Mouse (Mus musculus) MEL (cell line): ENCODE results near the gene Gm20388. TPM values are rescaled to one million over a fixed set of nuclear protein-coding genes. Genes with fewer than 3 reads are reported as not detected.

Source experiments
- DNase-seq: peaks from one replicate; pipeline ENCODE4 v3.0.0; 2011; ENCODE audit warnings: low read depth, low spot score
- H3K27ac ChIP-seq: 2 replicates; pipeline ENCODE4 v1.5.1; 2012; ENCODE audit warnings: low read depth, mild to moderate bottlenecking, control low read depth, low read length, moderate library complexity; ENCODE audit not compliant: control insufficient read depth
- H3K27me3 ChIP-seq, 2 experiments: fragments of 150-350 bp in 1 of 2; sonication (generic) in 1 of 2; 2 replicates each; pipeline ENCODE4 v1.6.1; 2012; ENCODE audit warnings: low read length in 2 of 2, mild to moderate bottlenecking in 2 of 2, improper control_type of control experiment in 1 of 2, moderate library complexity in 1 of 2; ENCODE audit not compliant: insufficient read depth in 2 of 2, control insufficient read depth in 1 of 2
- H3K36me3 ChIP-seq, 2 experiments: 2 replicates each; pipeline ENCODE4 v1.6.1; 2012 to 2014; ENCODE audit warnings: low read length in 2 of 2, improper control_type of control experiment in 1 of 2, inconsistent platforms in 1 of 2, mild to moderate bottlenecking in 1 of 2; ENCODE audit not compliant: insufficient read depth in 2 of 2, control insufficient read depth in 1 of 2
- H3K4me1 ChIP-seq, 2 experiments: fragments of 150-350 bp in 1 of 2; sonication (generic) in 1 of 2; 2 replicates each; pipeline ENCODE4 v1.6.1; 2012; ENCODE audit warnings: low read length in 2 of 2, improper control_type of control experiment in 1 of 2, mild to moderate bottlenecking in 1 of 2; ENCODE audit not compliant: insufficient read depth in 2 of 2, control insufficient read depth in 1 of 2
- H3K4me3 ChIP-seq, 2 experiments: fragments of 150-350 bp in 1 of 2; sonication (generic) in 1 of 2; 2 replicates each; pipeline ENCODE4 v1.5.1; 2012; ENCODE audit warnings: low read depth in 2 of 2, low read length in 2 of 2, mild to moderate bottlenecking in 2 of 2, moderate library complexity in 2 of 2, control low read depth in 1 of 2, improper control_type of control experiment in 1 of 2; ENCODE audit not compliant: control insufficient read depth in 1 of 2, insufficient read depth in 1 of 2
- H3K79me2 ChIP-seq: 2 replicates; pipeline ENCODE4 v1.6.1; 2012; ENCODE audit warnings: mild to moderate bottlenecking, low read length, moderate library complexity; ENCODE audit not compliant: control insufficient read depth, poor library complexity, insufficient read depth
- H3K9ac ChIP-seq: 2 replicates; pipeline ENCODE4 v1.6.1; 2012; ENCODE audit warnings: low read depth, mild to moderate bottlenecking, control low read depth, low read length, moderate library complexity; ENCODE audit not compliant: control insufficient read depth, poor library complexity, severe bottlenecking
- H3K9me3 ChIP-seq: fragments of 150-350 bp; sonication (generic); replicated peaks from 2 replicates; pipeline ENCODE4 v1.6.1; 2012; ENCODE audit warnings: mild to moderate bottlenecking, low read length, improper control_type of control experiment, moderate library complexity; ENCODE audit not compliant: insufficient read depth
- BHLHE40 ChIP-seq: IDR thresholded peaks from 2 replicates; pipeline ENCODE4 v1.6.1; 2012; ENCODE audit warnings: low read depth, mild to moderate bottlenecking, inconsistent platforms, low read length, improper control_type of control experiment, borderline replicate concordance
- CTCF ChIP-seq, 3 experiments: IDR thresholded peaks in 2 of 3; conservative IDR thresholded peaks in 1 of 3; 2 replicates each; pipeline ENCODE4 v1.5.1; 2011 to 2012; ENCODE audit warnings: low read length in 3 of 3, low read depth in 2 of 3, mild to moderate bottlenecking in 2 of 3, improper control_type of control experiment in 1 of 3, inconsistent platforms in 1 of 3, mixed read lengths in 1 of 3, moderate library complexity in 1 of 3; ENCODE audit not compliant: control insufficient read depth in 1 of 3, insufficient read depth in 1 of 3, poor library complexity in 1 of 3, severe bottlenecking in 1 of 3
- EP300 ChIP-seq, 2 experiments: IDR thresholded peaks; 2 replicates each; pipeline ENCODE4 v1.6.1; 2011; ENCODE audit warnings: improper control_type of control experiment in 2 of 2, low read length in 2 of 2, low read depth in 1 of 2, mild to moderate bottlenecking in 1 of 2
- HCFC1 ChIP-seq: IDR thresholded peaks from 2 replicates; pipeline ENCODE4 v1.6.1; 2012; ENCODE audit warnings: low read depth, mild to moderate bottlenecking, inconsistent platforms, low read length, improper control_type of control experiment, moderate library complexity
- JUND ChIP-seq: IDR thresholded peaks from 2 replicates; pipeline ENCODE4 v1.6.1; 2011; ENCODE audit warnings: low read depth, mild to moderate bottlenecking, improper control_type of control experiment, low read length
- MAZ ChIP-seq: IDR thresholded peaks from 2 replicates; pipeline ENCODE4 v1.6.1; 2012; ENCODE audit warnings: low read depth, mild to moderate bottlenecking, inconsistent platforms, low read length, improper control_type of control experiment
- MYC ChIP-seq: IDR thresholded peaks from 2 replicates; pipeline ENCODE4 v1.6.1; 2011; ENCODE audit warnings: low read depth, mild to moderate bottlenecking, low read length, improper control_type of control experiment, moderate library complexity
- NELFE ChIP-seq: IDR thresholded peaks from 2 replicates; pipeline ENCODE4 v1.6.1; 2011; ENCODE audit warnings: low read depth, low read length, improper control_type of control experiment
- NRF1 ChIP-seq: IDR thresholded peaks from 2 replicates; pipeline ENCODE4 v1.6.1; 2014; ENCODE audit warnings: low read depth, mild to moderate bottlenecking, inconsistent platforms, low read length, improper control_type of control experiment, moderate library complexity; ENCODE audit not compliant: poor library complexity, insufficient read depth, severe bottlenecking
- POLR2A ChIP-seq, 2 experiments: IDR thresholded peaks; 2 replicates each; pipeline ENCODE4 v1.6.1; 2011 to 2012; ENCODE audit warnings: low read length in 2 of 2, mild to moderate bottlenecking in 2 of 2, control low read depth in 1 of 2, improper control_type of control experiment in 1 of 2, low read depth in 1 of 2, moderate library complexity in 1 of 2; ENCODE audit not compliant: control insufficient read depth in 1 of 2, insufficient read depth in 1 of 2, poor library complexity in 1 of 2
- RCOR1 ChIP-seq: IDR thresholded peaks from 2 replicates; pipeline ENCODE4 v1.6.1; 2012; ENCODE audit warnings: low read depth, mild to moderate bottlenecking, inconsistent platforms, low read length, improper control_type of control experiment
- SIN3A ChIP-seq: IDR thresholded peaks from 2 replicates; pipeline ENCODE4 v1.6.1; 2012; ENCODE audit warnings: low read length, improper control_type of control experiment, inconsistent platforms
- SMC3 ChIP-seq: IDR thresholded peaks from 2 replicates; pipeline ENCODE4 v1.6.1; 2011; ENCODE audit warnings: low read depth, low read length, improper control_type of control experiment
- UBTF ChIP-seq: IDR thresholded peaks from 2 replicates; pipeline ENCODE4 v1.6.1; 2012; ENCODE audit warnings: low read depth, mild to moderate bottlenecking, inconsistent platforms, low read length, improper control_type of control experiment, moderate library complexity, borderline replicate concordance; ENCODE audit not compliant: insufficient read depth
- ZC3H11A ChIP-seq: IDR thresholded peaks from 2 replicates; pipeline ENCODE4 v1.6.1; 2012; ENCODE audit warnings: low read depth, mild to moderate bottlenecking, inconsistent platforms, low read length, improper control_type of control experiment
- ZKSCAN1 ChIP-seq: IDR thresholded peaks from 2 replicates; pipeline ENCODE4 v1.6.1; 2012; ENCODE audit warnings: low read depth, mild to moderate bottlenecking, inconsistent platforms, low read length, improper control_type of control experiment, moderate library complexity
- polyA plus RNA-seq, 2 experiments: library from polyadenylated mRNA; stranded (reverse) in 1 of 2; unstranded in 1 of 2; fragments of >175 nt in 1 of 2; fragments of >200 nt in 1 of 2; gene quantifications; 2 replicates each; pipeline versions ENCODE4 v1.2.1 to v1.2.4; 2012; ENCODE audit warnings: low replicate concordance in 2 of 2, low read depth in 1 of 2; ENCODE audit not compliant: insufficient read length in 2 of 2, insufficient read depth in 1 of 2, missing spikeins in 1 of 2
- total RNA-seq: library from RNA; depleted of rRNA; stranded (reverse); fragments of 300-350 nt; gene quantifications from 2 replicates; pipeline ENCODE4 v1.2.3, GENCODE M21; 2012

The Gm20388 gene
- total and polyA plus RNA-seq, 3 experiments, result 11.1 to 17.8 TPM; not detected in 1

- H3K79me2 ChIP-seq, result peaks cover 77% of the 10 kb centered on the region
- no peak overlapping the region for H3K27ac ChIP-seq
- peaks cover 3 to 32% of the 10 kb centered on the region in 2 experiments; a peak in 3 of 4 replicates for H3K36me3 ChIP-seq
- no peak overlapping the region for H3K9ac ChIP-seq
- no peak for TF ChIP-seq EP300 (IDR thresholded peaks at IDR 0.05; ENCODE audit: low read depth in 1 of 2, low read length in 2 of 2)
- TF ChIP-seq HCFC1, result no peak
- TF ChIP-seq RCOR1, result no peak
- no peak for TF ChIP-seq UBTF
- TF ChIP-seq JUND, result no peak
- no peak for TF ChIP-seq MAZ
- TF ChIP-seq CTCF (IDR thresholded peaks at IDR 0.05 in 2 of 3, conservative IDR thresholded peaks at IDR 0.05 in 1 of 3; ENCODE audit: control insufficient read depth in 1 of 3, insufficient read depth in 1 of 3, low read depth in 2 of 3, low read length in 3 of 3, poor library complexity in 1 of 3, severe bottlenecking in 1 of 3), result no peak
- TF ChIP-seq, all 39 proteins: peak for 0
- Histone ChIP-seq H3K9me3 (no peaks in the 10 kb centered on the region), H3K4me3 (no peak overlapping the region), H3K4me1 (peaks cover 9 to 20% of the 10 kb centered on the region in 2 experiments), H3K27me3 (no peaks in the 10 kb centered on the region)
- DNase-seq, result no peak
Observed at GRCm38 (mm10) chr8:122924091-122924490, 3013.4 kb downstream of the Gm20388 start.

GRCm38 (mm10) chr8:122925939-122926722 is 3015.5 kb downstream of the Gm20388 start:
- Histone ChIP-seq H3K9me3 (no peaks in the 10 kb centered on the region), H3K79me2 (peaks cover 72% of the 10 kb centered on the region), H3K9ac (no peak overlapping the region), H3K27me3 (no peaks in the 10 kb centered on the region), H3K4me1 (peaks cover 16 to 19% of the 10 kb centered on the region in 2 experiments), H3K4me3 (no peak overlapping the region), H3K36me3 (peaks cover 3 to 36% of the 10 kb centered on the region in 2 experiments; a peak in 3 of 4 replicates), H3K27ac (no peak overlapping the region)
- no peak for TF ChIP-seq JUND
- no peak for TF ChIP-seq ZC3H11A
- no peak for TF ChIP-seq BHLHE40
- TF ChIP-seq ZKSCAN1, result no peak
- no peak for TF ChIP-seq SIN3A
- TF ChIP-seq SMC3, result no peak
- TF ChIP-seq POLR2A (IDR thresholded peaks at IDR 0.05; ENCODE audit: control insufficient read depth in 1 of 2, insufficient read depth in 1 of 2, low read depth in 1 of 2, low read length in 2 of 2, poor library complexity in 1 of 2), result no peak
- no peak for TF ChIP-seq MYC
- TF ChIP-seq NRF1, result no peak
- TF ChIP-seq NELFE, result no peak
- no peak for DNase-seq
